Mouse (Mus musculus) C2C12 (cell line): ENCODE results near the gene Dlec1. TPM values are rescaled to one million over a fixed set of nuclear protein-coding genes. Genes with fewer than 3 reads are reported as not detected.

Experiments
- H3K27me3 ChIP-seq: one replicate; pipeline ENCODE4 v1.6.1; 2011; ENCODE audit not compliant: control insufficient read depth, insufficient read depth, insufficient read length
- H3K36me3 ChIP-seq: one replicate; pipeline ENCODE4 v1.6.1; 2011; ENCODE audit not compliant: control insufficient read depth, insufficient read depth
- H3K4me3 ChIP-seq: one replicate; pipeline ENCODE4 v1.5.1; 2011; ENCODE audit warnings: mild to moderate bottlenecking, control low read depth; ENCODE audit not compliant: poor library complexity, insufficient read depth, severe bottlenecking
- H3K79me2 ChIP-seq: one replicate; pipeline ENCODE4 v1.6.1; 2011; ENCODE audit not compliant: control insufficient read depth, insufficient read depth
- H3K79me3 ChIP-seq: one replicate; pipeline ENCODE4 v1.6.1; 2011; ENCODE audit warnings: low read depth, control low read depth
- H3ac ChIP-seq: one replicate; pipeline ENCODE3; 2011; ENCODE audit warnings: low read depth; ENCODE audit not compliant: control insufficient read depth, insufficient read length
- CEBPB ChIP-seq: IDR thresholded peaks from one replicate; pipeline ENCODE4 v1.6.1; 2011; ENCODE audit warnings: low read depth, mild to moderate bottlenecking, control low read depth, moderate library complexity
- CTCF ChIP-seq: IDR thresholded peaks from one replicate; pipeline ENCODE4 v1.5.1; 2011; ENCODE audit not compliant: control insufficient read depth, insufficient read depth, insufficient read length
- FOSL1 ChIP-seq: IDR thresholded peaks from one replicate; pipeline ENCODE4 v1.8.0; 2011; ENCODE audit warnings: mild to moderate bottlenecking, low read length; ENCODE audit not compliant: poor library complexity, insufficient read depth, severe bottlenecking
- MAX ChIP-seq: IDR thresholded peaks from one replicate; pipeline ENCODE4 v1.6.1; 2011; ENCODE audit warnings: mild to moderate bottlenecking, control low read depth
- MYOD1 ChIP-seq: IDR thresholded peaks from one replicate; pipeline ENCODE4 v1.6.1; 2011; ENCODE audit warnings: low read depth; ENCODE audit not compliant: control insufficient read depth, insufficient read length
- MYOG ChIP-seq: IDR thresholded peaks from one replicate; pipeline ENCODE4 v1.6.1; 2011; ENCODE audit not compliant: control insufficient read depth, insufficient read length; ENCODE audit errors: extremely low read depth
- USF1 ChIP-seq: IDR thresholded peaks from one replicate; pipeline ENCODE4 v1.6.1; 2011; ENCODE audit warnings: low read depth, mild to moderate bottlenecking, control low read depth, moderate library complexity
- polyA plus RNA-seq: library from polyadenylated mRNA; unstranded; fragments of >200 nt; fragmentation: generic; extraction: Trizol; gene quantifications from one replicate; pipeline ENCODE4 v1.2.1, GENCODE M21; 2012; ENCODE audit warnings: missing spikeins

The Dlec1 gene
- polyA plus RNA-seq, 1 experiment, result 0.01 TPM

GRCm38 (mm10) chr9:119151751-119152150 lies 49.5 kb downstream of the Dlec1 start:
- H3K27me3 ChIP-seq, result peaks cover 68% of the 10 kb centered on the region
- no peaks in the 10 kb centered on the region for H3K79me2 ChIP-seq
- H3K79me3 ChIP-seq, result no peaks in the 10 kb centered on the region
- no peak overlapping the region for H3ac ChIP-seq
- H3K4me3 ChIP-seq, result no peak overlapping the region
- no peak for TF ChIP-seq CTCF
- TF ChIP-seq USF1, result no peak
- TF ChIP-seq MAX, result no peak
- TF ChIP-seq MYOD1, result no peak
- no peak for TF ChIP-seq MYOG
- no peak for TF ChIP-seq CEBPB
- no peak for TF ChIP-seq FOSL1
- no peaks in the 10 kb centered on the region for H3K36me3 ChIP-seq

GRCm38 (mm10) chr9:119155416-119155815 lies 53.1 kb downstream of the Dlec1 start:
- no peaks in the 10 kb centered on the region for H3K79me3 ChIP-seq
- no peak for TF ChIP-seq MYOD1
- no peak for TF ChIP-seq CTCF
- no peak for TF ChIP-seq CEBPB
- no peak for TF ChIP-seq FOSL1
- TF ChIP-seq USF1, result no peak
- no peak for TF ChIP-seq MAX
- TF ChIP-seq MYOG, result no peak
- no peaks in the 10 kb centered on the region for H3K36me3 ChIP-seq
- H3ac ChIP-seq, result no peak overlapping the region
- no peaks in the 10 kb centered on the region for H3K79me2 ChIP-seq
- peaks cover 72% of the 10 kb centered on the region for H3K27me3 ChIP-seq
- no peak overlapping the region for H3K4me3 ChIP-seq

GRCm38 (mm10) chr9:119155826-119156225 lies 53.5 kb downstream of the Dlec1 start:
- no peaks in the 10 kb centered on the region for H3K79me3 ChIP-seq
- H3K36me3 ChIP-seq, result no peaks in the 10 kb centered on the region
- TF ChIP-seq FOSL1 (no peak), USF1 (no peak), CEBPB (no peak), MYOG (no peak), CTCF (no peak), MAX (no peak), MYOD1 (no peak)
- no peak overlapping the region for H3K4me3 ChIP-seq
- H3K27me3 ChIP-seq, result peaks cover 70% of the 10 kb centered on the region
- H3ac ChIP-seq, result no peak overlapping the region
- no peaks in the 10 kb centered on the region for H3K79me2 ChIP-seq

- TF ChIP-seq CTCF (peak; percentile 46), MYOG (no peak)
- Histone ChIP-seq H3K36me3 (no peaks in the 10 kb centered on the region), H3K79me3 (no peaks in the 10 kb centered on the region), H3K4me3 (no peak within 1 kb of the TSS), H3ac (no peak within 1 kb of the TSS), H3K79me2 (no peaks in the 10 kb centered on the region), H3K27me3 (peaks cover 73% of the 10 kb centered on the region)
These were observed 54.3 kb downstream of the Dlec1 start, which contains the start of gene Acaa1b for GRCm38 (mm10) chr9:119156278-119157201. Gene Acaa1b, minus strand, starts transcription at chr9:119157093.

GRCm38 (mm10) chr9:119158861-119159260 lies 56.6 kb downstream of the Dlec1 start, which contains the start of gene Gm47289:
Gene Gm47289, plus strand, starts transcription at chr9:119159161.
- peaks cover 57% of the 10 kb centered on the region for H3K27me3 ChIP-seq
- H3K79me3 ChIP-seq, result no peaks in the 10 kb centered on the region
- no peak for TF ChIP-seq FOSL1
- no peak for TF ChIP-seq MYOD1
- no peak for TF ChIP-seq MAX
- no peak for TF ChIP-seq MYOG
- no peak for TF ChIP-seq USF1
- no peak for TF ChIP-seq CEBPB
- no peak for TF ChIP-seq CTCF

GRCm38 (mm10) chr9:119160689-119161088 lies 58.4 kb downstream of the Dlec1 start:
- TF ChIP-seq CTCF (no peak), CEBPB (no peak), MYOG (no peak), MYOD1 (no peak), MAX (no peak), FOSL1 (no peak), USF1 (no peak)
- H3ac ChIP-seq, result no peak overlapping the region
- H3K79me3 ChIP-seq, result no peaks in the 10 kb centered on the region
- no peaks in the 10 kb centered on the region for H3K36me3 ChIP-seq
- H3K27me3 ChIP-seq, result peaks cover 43% of the 10 kb centered on the region
- no peaks in the 10 kb centered on the region for H3K79me2 ChIP-seq
- H3K4me3 ChIP-seq, result no peak overlapping the region

More at GRCm38 (mm10) chr9:119158861-119159260, 56.6 kb downstream of the Dlec1 start, which contains the start of gene Gm47289:
- Histone ChIP-seq H3K36me3 (no peaks in the 10 kb centered on the region), H3K79me2 (no peaks in the 10 kb centered on the region), H3ac (no peak within 1 kb of the TSS), H3K4me3 (no peak within 1 kb of the TSS)
